In genomic region chr10:19559565-19560165, GRCm38 (mm10) we compare ENCODE assay signal across 19 mouse cellular contexts. TPM values are rescaled to one million over a fixed set of nuclear protein-coding genes. Genes with fewer than 3 reads are reported as not detected.
DNase-seq lines count a peak whose midpoint lies in the region; ATAC-seq and TF ChIP-seq lines count a peak whose summit lies in the region.
"Had no signal": no experiment of that assay in that cellular context is flagged by ENCODE, and none has a peak within 500 bp of the region (broad histone marks: within the 10 kb centered on the region; RNA-seq: fewer than 3 reads in every experiment).

No protein-coding gene starts in this region.

- no peaks in the 10 kb centered on the region for H3K27me3 ChIP-seq in stomach, embryonic 15.5 days (replicated peaks)
- H3K27me3 ChIP-seq in stomach, postnatal 0 days (ENCODE audit: control insufficient read depth, insufficient read depth, low read length) = no peaks in the 10 kb centered on the region
- no peaks in the 10 kb centered on the region for H3K27me3 ChIP-seq in neural tube, embryonic 15.5 days (replicated peaks)
- no peaks in the 10 kb centered on the region for H3K27me3 ChIP-seq in thymus, adult 2 months (ENCODE audit: control insufficient read depth, insufficient read depth, low read length)
- H3K27me3 ChIP-seq: CH12.LX; kidney, embryonic 15.5 days; liver, embryonic 12.5 days; megakaryocyte, embryonic 14.5 days; midbrain, embryonic 15.5 days had no signal

- DNase-seq in heart, postnatal 4 days = peak; percentile 13
- no peak for DNase-seq in heart, postnatal 10 days
- no peak for DNase-seq in stomach, postnatal 0 days (ENCODE audit: low spot score)
- DNase-seq in lung, postnatal 10 days = peak; percentile 23
- no peak for DNase-seq in thymus, adult 2 months
- DNase-seq: cerebellum, adult 11 months; cerebellum, postnatal 14 days; left cerebral cortex, postnatal 4 days; thymus, postnatal 14 days had no signal

- 0 out of 2 replicates have a peak overlapping the region, but pooled peaks have one; percentile 2 for H3K27ac ChIP-seq in stomach, embryonic 15.5 days
- H3K27ac ChIP-seq in stomach, postnatal 0 days (replicated peaks) = no peak overlapping the region
- H3K27ac ChIP-seq in neural tube, embryonic 15.5 days (replicated peaks) = no peak overlapping the region
- H3K27ac ChIP-seq in thymus, adult 2 months (ENCODE audit: control insufficient read depth, insufficient read depth, low read length) = no peak overlapping the region
- H3K27ac ChIP-seq: kidney, embryonic 15.5 days; liver, embryonic 12.5 days; midbrain, embryonic 15.5 days had no signal

- TF ChIP-seq CTCF in stomach, postnatal 0 days (IDR thresholded peaks at IDR 0.05; ENCODE audit: low read depth) = no peak
- TF ChIP-seq CTCF in thymus, adult 2 months (IDR thresholded peaks at IDR 0.05; ENCODE audit: borderline replicate concordance, control insufficient read depth, extremely low read depth, insufficient read depth, low read length, poor library complexity) = no peak

- TF ChIP-seq EP300 in stomach, postnatal 0 days (optimal IDR thresholded peaks at IDR 0.05) = no peak

- no peak overlapping the region for H3K4me3 ChIP-seq in stomach, embryonic 15.5 days (replicated peaks)
- no peak overlapping the region for H3K4me3 ChIP-seq in stomach, postnatal 0 days (ENCODE audit: low read depth, low read length)
- no peak overlapping the region for H3K4me3 ChIP-seq in neural tube, embryonic 15.5 days (replicated peaks)
- H3K4me3 ChIP-seq in thymus, adult 2 months (ENCODE audit: control insufficient read depth, insufficient read depth, low read length) = no peak overlapping the region
- H3K4me3 ChIP-seq: erythroblast, embryonic 14.5 days; kidney, embryonic 15.5 days; liver, embryonic 12.5 days; megakaryocyte, embryonic 14.5 days; midbrain, embryonic 15.5 days had no signal

- no peak for ATAC-seq in stomach, embryonic 15.5 days (ENCODE audit: insufficient read depth, low FRiP score, low read depth)
- no peak for ATAC-seq in stomach, postnatal 0 days (ENCODE audit: low FRiP score, low TSS enrichment)
- ATAC-seq in neural tube, embryonic 15.5 days (ENCODE audit: low FRiP score) = no peak
- ATAC-seq: forebrain, embryonic 16.5 days; inflammation-experienced regulatory T-cells, adult 6 months; liver, embryonic 12.5 days; midbrain, embryonic 15.5 days had no signal

- no peak for TF ChIP-seq POLR2A in thymus, adult 2 months (IDR thresholded peaks at IDR 0.05; ENCODE audit: control insufficient read depth, extremely low read depth, insufficient read depth, low read length, poor library complexity)

- no peaks in the 10 kb centered on the region for H3K4me1 ChIP-seq in stomach, embryonic 15.5 days
- H3K4me1 ChIP-seq in stomach, postnatal 0 days (replicated peaks; ENCODE audit: control insufficient read depth, insufficient read depth) = no peaks in the 10 kb centered on the region
- no peaks in the 10 kb centered on the region for H3K4me1 ChIP-seq in neural tube, embryonic 15.5 days
- peaks cover 13% of the 10 kb centered on the region for H3K4me1 ChIP-seq in thymus, adult 2 months (replicated peaks; ENCODE audit: control insufficient read depth, insufficient read depth, low read length)
- H3K4me1 ChIP-seq: kidney, embryonic 15.5 days; liver, embryonic 12.5 days; midbrain, embryonic 15.5 days had no signal

- no peak overlapping the region for H3K9ac ChIP-seq in stomach, embryonic 15.5 days
- no peak overlapping the region for H3K9ac ChIP-seq in stomach, postnatal 0 days (ENCODE audit: low read length)
- H3K9ac ChIP-seq in neural tube, embryonic 15.5 days (replicated peaks) = no peak overlapping the region
- H3K9ac ChIP-seq: kidney, embryonic 15.5 days; liver, embryonic 12.5 days; midbrain, embryonic 15.5 days had no signal

- H3K9me3 ChIP-seq in stomach, embryonic 15.5 days = no peaks in the 10 kb centered on the region
- H3K9me3 ChIP-seq in stomach, postnatal 0 days (ENCODE audit: control insufficient read depth, low read length) = no peaks in the 10 kb centered on the region
- no peaks in the 10 kb centered on the region for H3K9me3 ChIP-seq in neural tube, embryonic 15.5 days (replicated peaks)
- H3K9me3 ChIP-seq: kidney, embryonic 15.5 days; liver, embryonic 12.5 days; megakaryocyte, embryonic 14.5 days; midbrain, embryonic 15.5 days had no signal

- 52% methylated on average over 8 of the region's 8 CpGs for WGBS in stomach, embryonic 15.5 days
- WGBS in stomach, postnatal 0 days = 56% methylated on average over 8 of the region's 8 CpGs
- WGBS in neural tube, embryonic 15.5 days = 72% methylated on average over 8 of the region's 8 CpGs
- 19% methylated on average over 8 of the region's 8 CpGs for WGBS in thymus, adult 2 months

- intact Hi-C loops in heart, postnatal 10 days (cut with DNase I) = loop anchor here (2.0 kb wide), 1 partner anchor 33 kb away; no protein-coding TSS in a partner anchor

- no peaks in the 10 kb centered on the region for H3K36me3 ChIP-seq in stomach, embryonic 15.5 days
- H3K36me3 ChIP-seq in stomach, postnatal 0 days (ENCODE audit: control insufficient read depth, insufficient read depth, low read length) = no peaks in the 10 kb centered on the region
- H3K36me3 ChIP-seq in neural tube, embryonic 15.5 days = no peaks in the 10 kb centered on the region
- no peaks in the 10 kb centered on the region for H3K36me3 ChIP-seq in thymus, adult 2 months (ENCODE audit: control insufficient read depth, insufficient read depth, low read length)
- H3K36me3 ChIP-seq: kidney, embryonic 15.5 days; liver, embryonic 12.5 days; midbrain, embryonic 15.5 days had no signal

- H3K4me2 ChIP-seq in stomach, embryonic 15.5 days = no peak overlapping the region
- H3K4me2 ChIP-seq in stomach, postnatal 0 days (replicated peaks; ENCODE audit: low read depth) = no peak overlapping the region
- no peak overlapping the region for H3K4me2 ChIP-seq in neural tube, embryonic 15.5 days
- H3K4me2 ChIP-seq: kidney, embryonic 15.5 days; liver, embryonic 12.5 days; midbrain, embryonic 15.5 days had no signal

RNA-seq across cellular contexts. Expression of gene Ifngr1, which starts 32.1 kb away (rescaled TPM):
- 10 to 100 TPM; 31.6 to 32.1 TPM for total RNA-seq in heart, postnatal 4 days (2021)
- 10 to 100 TPM; 45.7 to 55.4 TPM for total RNA-seq in heart, postnatal 10 days (2021)
- 70.1 and 77.4 TPM in 2 replicates for polyA plus RNA-seq in stomach, embryonic 15.5 days (2015; fragmentation: Nextera tagmentation; extraction: Ambion mirVana)
- 72.1 and 72.9 TPM in 2 replicates for polyA plus RNA-seq in stomach, postnatal 0 days (2015; fragmentation: Nextera tagmentation; extraction: Ambion mirVana)
- polyA plus RNA-seq in neural tube, embryonic 15.5 days (2015; fragmentation: Nextera tagmentation; extraction: Ambion mirVana) = 24.6 and 48.5 TPM in 2 replicates
- polyA plus RNA-seq in thymus, adult 2 months (2012; rRNA removed) = 151 and 205 TPM in 2 replicates

Comparison
In these comparisons a context has a peak if more than half of its experiments do, and no peak if none do; other contexts are left out.
1. DNase-seq: peak in heart, postnatal 4 days (single experiment) and lung, postnatal 10 days (single experiment); none in heart, postnatal 10 days (0 of 2), stomach, postnatal 0 days (single experiment) and thymus, adult 2 months (single experiment).